Mouse (Mus musculus): Measurements from ENCODE around the gene Ccr10.

Gene Ccr10

DNA sequence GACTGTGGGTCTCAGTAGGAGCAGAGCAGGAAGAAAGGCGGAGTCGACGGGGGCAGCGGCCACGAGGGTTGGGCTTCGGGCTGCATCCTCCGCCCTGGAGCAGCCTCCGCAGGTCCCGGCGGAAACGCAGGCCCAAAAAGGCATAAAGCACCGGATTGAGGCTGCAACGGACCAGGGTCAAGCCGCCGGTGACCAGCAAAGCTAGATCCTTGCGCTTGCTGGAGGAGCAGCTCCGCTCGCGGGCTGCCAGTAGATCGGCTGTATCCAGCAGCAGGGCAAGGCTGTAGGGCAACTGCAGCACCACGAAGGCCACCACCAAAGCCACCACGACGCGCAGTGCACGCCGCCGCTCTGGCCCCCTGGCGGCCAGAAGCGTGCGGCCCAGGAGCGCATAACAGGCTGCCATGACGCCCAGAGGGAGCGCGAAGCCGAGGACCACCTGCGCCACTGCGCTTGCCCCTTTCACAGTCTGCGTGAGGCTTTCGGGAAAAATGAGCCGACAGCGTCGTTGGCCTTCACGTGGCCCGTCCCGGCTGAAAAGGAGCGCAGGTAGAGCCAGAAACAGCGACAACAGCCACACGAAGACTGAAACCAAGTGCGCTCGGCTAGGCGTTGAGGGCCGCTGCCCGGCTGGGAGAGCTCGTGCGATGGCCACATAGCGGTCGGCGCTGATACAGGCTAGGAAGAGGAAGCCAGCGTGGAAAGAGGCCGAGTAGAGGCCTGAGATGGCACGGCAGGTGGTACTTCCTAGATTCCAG is 1.4 kb downstream of the Ccr10 start:
- intact Hi-C loops (cut with DNase I): loop anchor here (5.0 kb wide), 1 partner anchor 37 kb away; no protein-coding TSS in a partner anchor

DNA sequence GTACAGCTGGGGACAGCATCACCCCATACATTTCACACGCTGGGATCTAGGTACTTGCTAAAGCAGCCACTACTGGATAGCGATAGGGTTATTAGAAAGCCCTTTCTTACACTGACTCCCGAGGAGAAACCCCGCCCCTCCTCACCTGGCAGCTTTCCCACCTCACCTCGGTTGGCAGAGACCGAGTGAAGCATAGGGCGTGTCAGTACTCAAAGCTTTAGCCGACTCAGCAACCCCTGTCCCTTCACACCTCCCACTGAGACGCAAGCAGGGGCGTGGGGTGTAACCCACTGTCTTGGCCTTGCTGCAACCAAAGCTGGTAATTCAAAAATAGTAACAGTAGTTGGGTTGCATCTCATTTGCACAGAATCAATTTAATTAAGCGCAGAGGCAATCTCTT is 2.1 kb downstream of the Ccr10 start:
- intact Hi-C loops (cut with DNase I): loop anchor here (5.0 kb wide), 1 partner anchor 36 kb away; no protein-coding TSS in a partner anchor

DNA sequence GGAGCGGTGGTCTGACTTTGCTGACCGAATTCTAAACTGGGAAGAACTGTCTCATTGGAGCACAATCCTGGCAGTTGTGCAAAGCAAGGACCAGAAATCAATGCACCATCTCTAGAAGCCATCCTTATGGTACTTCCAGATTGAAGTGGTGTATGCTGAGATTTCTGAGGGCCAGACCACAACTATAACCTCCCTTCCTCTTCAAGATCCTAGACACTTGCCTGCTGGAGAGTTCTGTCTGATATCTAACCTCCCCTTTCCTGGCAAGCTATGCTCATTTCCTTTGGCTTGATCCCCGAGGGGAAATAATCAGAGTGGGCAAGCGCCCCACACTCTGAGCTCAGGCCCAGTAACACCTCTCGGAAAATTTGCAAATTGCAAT is 2.8 kb downstream of the Ccr10 start:
- intact Hi-C loops (cut with DNase I): loop anchor here (5.0 kb wide), 1 partner anchor 35 kb away; no protein-coding TSS in a partner anchor

DNA sequence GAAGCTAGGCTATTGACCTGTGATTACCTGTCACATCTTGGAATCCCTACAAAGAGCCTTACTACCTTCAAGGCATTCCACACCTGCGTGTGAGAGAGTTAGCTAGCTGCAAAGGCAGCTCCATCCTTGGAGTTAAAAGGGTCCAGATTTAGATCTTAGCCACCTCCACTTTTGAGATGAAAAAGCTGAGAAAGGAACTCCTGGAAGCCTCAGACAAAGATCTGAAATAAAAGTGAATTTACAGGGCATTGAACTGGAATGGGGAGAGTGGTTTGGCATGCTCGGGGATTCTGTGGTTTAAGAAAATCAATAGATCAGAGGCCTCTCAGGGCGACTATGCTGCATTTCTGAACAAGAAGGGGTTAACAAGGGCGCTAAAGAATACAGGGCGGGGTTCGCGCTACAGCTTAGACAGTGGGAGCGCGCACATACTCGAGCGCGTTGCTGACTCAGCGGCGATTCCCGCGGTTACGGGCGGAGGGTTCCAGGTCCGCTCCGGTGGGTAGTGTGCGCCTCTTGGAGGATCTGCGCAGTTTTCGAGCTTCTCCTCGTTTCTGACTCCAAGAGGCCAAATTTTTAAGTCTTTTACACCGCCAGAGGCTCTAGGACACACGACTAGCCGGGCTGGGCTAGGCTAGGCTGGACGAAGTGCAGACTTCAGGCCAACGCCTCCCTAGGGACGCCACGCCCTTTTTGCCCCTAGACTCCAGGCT is 3.4 kb downstream of the Ccr10 start:
- intact Hi-C loops (cut with DNase I): loop anchor here (5.0 kb wide), 1 partner anchor 35 kb away; no protein-coding TSS in a partner anchor

DNA sequence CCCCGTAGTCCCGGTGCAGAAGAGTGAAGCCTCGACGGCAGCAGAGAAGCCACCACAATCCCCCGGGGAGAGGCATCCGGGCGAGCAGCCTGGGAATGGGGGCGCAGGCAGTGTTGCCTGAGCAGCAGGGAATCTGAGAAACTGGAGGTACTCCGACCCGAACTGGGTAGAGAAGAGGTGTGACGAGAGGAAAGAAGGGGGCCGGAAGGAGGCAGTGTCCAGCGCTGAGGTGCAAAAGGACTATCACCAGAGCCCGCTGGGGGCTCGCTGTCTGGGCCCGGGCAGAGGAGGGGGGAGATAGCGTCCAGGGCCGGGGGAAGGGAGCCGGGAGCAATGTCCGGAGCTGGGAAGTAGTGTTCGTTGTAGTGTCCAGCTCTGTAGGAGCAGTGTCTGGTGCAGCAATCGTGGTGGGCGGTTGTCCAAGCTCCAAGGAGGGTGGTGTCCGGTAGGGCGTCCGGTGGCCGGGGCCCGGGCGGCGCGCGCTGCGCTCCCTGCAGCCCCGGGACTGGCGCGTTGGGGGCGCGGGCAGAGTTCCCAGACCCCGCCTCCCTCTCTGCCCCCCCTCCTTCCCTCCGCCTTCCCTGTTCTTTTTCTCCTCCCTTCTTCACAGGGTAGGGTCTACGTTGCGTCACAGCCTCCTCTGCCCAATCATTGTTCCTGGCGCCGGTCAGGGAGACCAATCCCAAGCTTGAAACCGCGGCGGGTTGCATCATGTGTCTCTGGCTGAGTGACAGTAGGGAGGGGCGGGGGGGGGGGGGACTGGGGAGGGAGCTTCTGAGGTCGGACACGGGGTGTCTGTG is 4.2 kb downstream of the Ccr10 start, which contains the start of gene Plekhh3:
Gene Plekhh3 (minus strand): TSS at position 541 of the 800 bp plus-strand sequence.
- intact Hi-C loops (cut with DNase I): loop anchor here (5.0 kb wide), 1 partner anchor 34 kb away; no protein-coding TSS in a partner anchor

DNA sequence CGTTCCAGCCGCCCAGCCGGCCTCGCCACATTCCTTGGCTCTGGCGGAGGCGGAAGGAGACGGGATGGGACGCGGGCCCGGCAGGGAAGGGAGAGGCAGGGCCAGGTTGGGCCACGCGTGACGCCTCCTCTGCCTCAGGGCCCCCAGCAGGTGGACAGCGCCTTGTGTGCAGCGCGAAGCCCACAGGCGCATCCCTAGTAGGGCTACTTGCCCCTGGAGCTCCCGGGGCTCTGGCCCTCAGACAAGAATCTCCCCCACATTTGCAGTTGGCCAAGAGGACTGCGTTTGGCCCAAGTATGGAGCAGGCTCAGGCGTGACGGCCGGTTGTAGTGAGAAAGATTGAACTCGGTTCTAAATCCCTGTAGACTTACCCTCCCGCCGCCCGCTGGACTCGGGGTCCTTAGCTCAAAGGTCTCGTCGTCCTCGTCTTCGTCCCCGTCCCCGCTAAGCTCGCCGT is 4.9 kb downstream of the Ccr10 start, which contains the start of gene Cntnap1:
Gene Cntnap1 (plus strand): TSS at position 170 of the 457 bp plus-strand sequence.
- intact Hi-C loops (cut with DNase I): loop anchor here (5.0 kb wide), 1 partner anchor 33 kb away; no protein-coding TSS in a partner anchor

DNA sequence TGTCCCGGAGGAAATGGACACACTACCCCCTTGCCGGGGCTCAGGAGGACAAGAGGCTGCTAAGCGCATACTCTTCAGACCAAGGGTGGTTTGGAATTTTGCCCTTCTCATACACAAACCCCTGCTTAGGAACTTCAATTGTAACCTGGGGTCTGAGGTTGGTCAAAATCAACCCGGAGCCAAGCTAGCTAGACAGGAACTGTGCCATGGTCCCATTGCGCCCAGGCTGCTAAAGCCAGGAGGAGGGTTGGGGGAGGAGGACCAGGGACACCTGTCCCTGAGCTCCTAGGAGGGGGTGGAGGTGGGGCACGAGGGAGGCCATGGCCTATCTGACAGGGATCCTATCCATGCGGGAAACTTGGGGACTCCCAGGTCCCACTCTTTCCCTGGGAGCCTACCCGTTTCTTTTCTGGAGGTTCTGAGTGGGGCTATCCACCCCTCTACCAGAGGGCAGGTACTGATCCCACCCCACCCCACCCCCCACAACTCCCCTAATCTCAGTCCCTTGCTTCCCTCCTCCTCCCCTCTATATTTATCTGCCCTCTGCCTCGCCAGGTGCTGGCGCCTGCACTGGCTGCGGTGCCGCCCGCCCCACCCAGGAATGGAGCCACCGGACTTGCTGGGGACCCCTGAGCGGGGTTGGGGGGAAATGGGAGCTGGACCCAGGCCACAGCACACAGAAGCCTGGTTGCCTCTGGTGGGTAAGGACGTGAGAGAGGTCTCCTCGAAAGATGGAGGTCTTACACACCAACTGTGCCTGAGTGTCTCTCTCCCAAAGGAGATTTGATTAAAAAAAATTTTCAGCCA is 5.7 kb downstream of the Ccr10 start:
- intact Hi-C loops (cut with DNase I): loop anchor here (5.0 kb wide), 1 partner anchor 32 kb away; no protein-coding TSS in a partner anchor

- intact Hi-C loops (cut with DNase I): no loop called here
Observed at GRCm38 (mm10) chr11:101168301-101168980, 6.8 kb downstream of the Ccr10 start.

- intact Hi-C loops (cut with DNase I): no loop called here
Observed at GRCm38 (mm10) chr11:101167963-101168300, 7.3 kb downstream of the Ccr10 start.

DNA sequence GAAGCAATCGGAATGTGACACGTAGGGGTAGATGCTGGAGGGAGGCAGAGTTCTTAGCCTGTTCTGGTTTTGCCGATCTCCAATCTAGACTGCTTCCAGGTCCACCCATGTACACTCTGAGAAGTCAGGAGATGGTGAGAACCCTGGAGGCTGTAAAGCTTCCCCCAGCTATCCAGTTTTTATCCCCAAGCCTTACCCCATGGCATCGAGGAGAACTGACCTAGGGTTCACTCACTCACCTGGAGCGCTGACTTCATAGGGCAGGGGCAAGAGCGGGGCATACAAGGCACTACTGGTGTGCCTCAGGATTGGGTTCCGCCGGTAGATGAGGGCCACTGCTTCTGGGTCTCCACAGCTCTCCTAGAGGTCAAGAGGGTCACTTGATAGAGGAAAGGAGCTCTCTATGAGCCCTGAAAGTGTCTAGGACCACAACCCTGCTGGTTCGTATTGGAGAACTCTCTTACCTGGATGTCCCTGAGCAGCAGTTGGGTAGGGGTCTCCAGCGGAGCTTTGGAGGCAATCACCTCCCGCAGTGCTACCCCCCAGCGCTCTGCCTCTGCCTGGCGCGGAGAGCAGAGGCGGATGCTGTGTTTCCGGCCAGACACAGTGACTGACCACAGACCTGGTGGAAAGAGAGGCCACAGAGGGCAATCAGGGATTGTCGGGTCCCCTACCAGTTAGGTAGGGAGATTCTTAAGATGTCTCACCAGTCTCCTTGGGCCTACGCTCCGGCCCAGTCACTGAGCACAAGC is 7.9 kb downstream of the Ccr10 start:
- intact Hi-C loops (cut with DNase I): no loop called here

DNA sequence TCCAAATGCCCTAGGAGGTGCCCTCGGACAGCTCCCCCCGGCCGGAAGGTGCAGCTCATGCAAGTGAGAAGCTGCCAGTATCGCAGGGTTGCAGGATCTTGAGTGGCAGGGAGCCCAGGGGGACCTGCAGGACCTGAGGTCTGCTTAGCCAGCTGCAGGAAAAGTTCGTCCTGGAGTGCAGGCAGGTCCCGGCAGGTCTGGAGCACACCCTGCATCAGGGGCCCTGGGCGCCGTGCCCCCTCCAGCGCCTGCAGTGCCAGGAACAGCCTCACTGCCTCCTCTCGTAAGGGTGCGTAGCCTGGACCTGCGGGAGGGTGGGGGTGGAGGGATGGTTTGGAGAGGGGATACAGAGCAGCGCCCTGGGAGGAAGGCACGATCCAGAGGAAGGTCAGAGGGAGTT is 8.9 kb downstream of the Ccr10 start:
- intact Hi-C loops (cut with DNase I): no loop called here

DNA sequence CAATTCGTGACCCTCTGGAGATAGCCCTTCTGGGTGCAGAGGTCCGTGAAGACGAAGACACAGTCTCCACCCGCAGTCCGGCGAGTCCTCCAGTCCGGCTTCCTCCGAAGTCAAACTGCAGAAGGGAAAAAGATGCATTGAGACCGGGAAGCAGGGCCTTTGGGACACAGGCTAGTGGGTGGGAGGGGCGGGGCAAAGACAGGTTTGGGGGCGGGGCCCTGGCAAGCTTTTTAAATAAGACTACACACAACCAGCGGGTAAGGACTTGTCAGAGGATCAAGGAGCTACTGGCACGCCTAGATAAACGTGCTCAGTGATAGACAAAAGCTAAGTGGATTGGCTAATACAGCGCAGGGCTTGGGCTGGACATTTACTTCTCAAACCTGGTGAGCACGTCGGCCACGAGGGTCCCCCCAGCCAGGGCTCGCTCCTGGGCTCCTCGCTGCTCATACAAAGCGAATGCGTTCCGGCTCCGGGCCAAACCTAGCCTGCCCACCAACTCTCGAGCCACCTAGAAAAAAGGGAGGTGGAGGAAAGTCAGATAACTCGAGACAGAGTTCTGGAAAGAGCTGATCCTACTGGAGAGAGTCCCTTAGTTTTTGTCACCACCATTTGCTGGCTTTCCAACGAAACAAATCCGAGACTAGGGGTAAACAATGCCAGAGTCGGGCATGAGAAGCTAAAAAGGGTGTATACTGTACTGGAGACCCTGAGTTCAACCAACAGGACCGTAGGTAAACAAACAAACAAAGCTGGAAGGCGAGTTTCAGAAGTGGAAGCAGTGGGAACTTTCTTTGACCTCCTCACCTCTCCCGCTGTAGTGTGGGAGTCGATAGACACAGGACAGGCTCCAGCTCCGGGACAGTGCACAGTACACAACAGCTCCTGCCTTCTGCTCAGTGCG is 10.3 kb downstream of the Ccr10 start:
- intact Hi-C loops (cut with DNase I): no loop called here

- intact Hi-C loops (cut with DNase I): no loop called here
Observed at GRCm38 (mm10) chr11:101164351-101164665, 10.9 kb downstream of the Ccr10 start.

DNA sequence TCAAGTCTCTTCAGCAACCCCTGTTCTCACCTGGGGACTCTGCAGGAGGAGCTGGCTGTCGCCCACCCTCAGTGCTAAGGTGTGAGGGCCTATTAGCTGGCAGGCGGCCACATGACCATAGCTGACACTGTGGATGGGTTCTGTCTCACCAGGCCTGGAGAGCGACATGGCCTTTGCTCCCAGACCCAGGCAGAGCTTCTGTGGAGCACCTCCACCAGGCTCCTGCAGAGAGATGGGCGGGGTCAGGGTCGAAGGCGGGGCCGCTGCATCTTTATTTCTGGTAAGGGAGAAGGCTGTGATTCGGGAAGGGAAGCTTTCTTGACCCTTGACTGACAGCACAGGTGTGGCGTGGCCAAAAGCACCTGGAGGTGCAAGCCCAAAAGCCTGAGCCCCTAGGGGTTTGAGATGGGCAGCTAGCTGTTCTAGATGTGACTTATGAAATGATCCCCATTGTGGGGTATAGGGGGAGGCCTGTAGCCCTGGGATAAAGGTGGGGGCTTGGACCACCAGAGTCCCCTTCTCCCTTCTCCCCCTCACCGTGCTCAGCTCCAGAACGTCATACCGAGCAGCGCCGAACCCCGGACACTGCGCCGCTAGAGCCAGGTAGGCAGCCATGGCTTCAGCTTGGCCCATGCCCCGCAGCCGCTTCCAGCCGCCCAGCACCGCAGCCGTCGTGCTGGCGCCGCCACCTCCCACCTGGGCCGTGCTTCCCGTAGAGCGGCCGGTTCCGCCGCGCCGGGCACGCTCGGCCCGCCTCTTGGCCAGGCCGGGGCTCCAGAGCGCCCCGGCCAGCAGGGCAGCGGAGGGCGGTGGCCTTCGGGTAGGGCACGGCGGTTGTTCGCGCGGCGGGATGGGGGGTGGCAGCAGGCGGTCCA is 11.5 kb downstream of the Ccr10 start:
- intact Hi-C loops (cut with DNase I): no loop called here

- intact Hi-C loops (cut with DNase I): no loop called here
Observed at GRCm38 (mm10) chr11:101162772-101163171, 12.5 kb downstream of the Ccr10 start.

DNA sequence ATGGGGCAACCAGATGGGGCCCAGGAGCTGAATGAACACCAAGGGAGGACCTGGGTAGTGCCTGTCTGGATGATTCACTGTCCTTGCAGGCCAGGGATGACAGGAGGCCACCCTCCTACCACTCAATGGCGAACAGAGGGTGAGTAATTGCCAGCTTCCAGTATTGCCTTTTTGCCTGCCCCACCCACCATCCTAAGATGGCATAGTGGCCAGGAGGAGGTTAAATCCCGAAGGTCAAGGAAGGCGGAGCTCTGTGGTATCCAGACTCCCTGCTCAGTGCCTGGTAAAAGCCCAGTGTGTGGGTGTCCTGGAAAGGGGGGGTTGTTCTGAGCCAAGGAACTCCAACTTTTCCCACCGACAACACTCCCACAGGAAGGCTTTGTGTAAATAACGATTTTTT is 12.9 kb downstream of the Ccr10 start:
- intact Hi-C loops (cut with DNase I): no loop called here

GRCm38 (mm10) chr11:101161551-101161950 is 13.7 kb downstream of the Ccr10 start:
- intact Hi-C loops (cut with DNase I): no loop called here

Measured in adrenal gland (tissue).